Mouse (Mus musculus): ENCODE measurements around the gene Sez6l.
A peak's percentile ranks its signal among the peaks of the same experiment; 100 is the strongest.

Gene Sez6l

GRCm38 (mm10) chr5:112584155-112584769 is 7.3 kb upstream of the Sez6l start:
- DNase-seq = no peak

GRCm38 (mm10) chr5:112583304-112583703 is 6.3 kb upstream of the Sez6l start:
- no peak for DNase-seq

- DNase-seq = peak; percentile 85
Observed at GRCm38 (mm10) chr5:112577750-112578149, 765 bp upstream of the Sez6l start.

- peak; percentile 67 for DNase-seq
Observed at GRCm38 (mm10) chr5:112576361-112576992, 508 bp downstream of the Sez6l start.

- peak; percentile 49 for DNase-seq
Observed at GRCm38 (mm10) chr5:112575151-112575915, 1.7 kb downstream of the Sez6l start.

GRCm38 (mm10) chr5:112573916-112574315 is 3.1 kb downstream of the Sez6l start:
- peak; percentile 80 for DNase-seq

- no peak for DNase-seq
Observed at GRCm38 (mm10) chr5:112572217-112572616, 4.8 kb downstream of the Sez6l start.

GRCm38 (mm10) chr5:112565489-112565888 is 11.5 kb downstream of the Sez6l start:
- DNase-seq = no peak

GRCm38 (mm10) chr5:112565083-112565482 is 11.9 kb downstream of the Sez6l start:
- no peak for DNase-seq

GRCm38 (mm10) chr5:112560869-112561499 is 16.0 kb downstream of the Sez6l start:
- DNase-seq = no peak

- no peak for DNase-seq
Observed at GRCm38 (mm10) chr5:112560139-112560538, 16.8 kb downstream of the Sez6l start.

- DNase-seq = no peak
Observed at GRCm38 (mm10) chr5:112557396-112557795, 19.6 kb downstream of the Sez6l start.

GRCm38 (mm10) chr5:112556640-112557039 is 20.3 kb downstream of the Sez6l start:
- no peak for DNase-seq

- DNase-seq = no peak
Observed at GRCm38 (mm10) chr5:112554508-112554907, 22.5 kb downstream of the Sez6l start.

GRCm38 (mm10) chr5:112552786-112553185 is 24.2 kb downstream of the Sez6l start:
- DNase-seq = peak; percentile 54

- DNase-seq = peak; percentile 72
Observed at GRCm38 (mm10) chr5:112551975-112552728, 24.8 kb downstream of the Sez6l start.

- DNase-seq = no peak
Observed at GRCm38 (mm10) chr5:112548846-112549620, 28.0 kb downstream of the Sez6l start.

- no peak for DNase-seq
Observed at GRCm38 (mm10) chr5:112546771-112547170, 30.2 kb downstream of the Sez6l start.

- DNase-seq = no peak
Observed at GRCm38 (mm10) chr5:112538295-112538694, 38.7 kb downstream of the Sez6l start.

- DNase-seq = no peak
Observed at GRCm38 (mm10) chr5:112535868-112536267, 41.1 kb downstream of the Sez6l start.

GRCm38 (mm10) chr5:112534146-112534545 is 42.8 kb downstream of the Sez6l start:
- no peak for DNase-seq

Measured in right cerebral cortex, postnatal 14 days (tissue).